Comparison of ENCODE assay signal across 9 mouse cellular contexts in the genomic region with DNA sequence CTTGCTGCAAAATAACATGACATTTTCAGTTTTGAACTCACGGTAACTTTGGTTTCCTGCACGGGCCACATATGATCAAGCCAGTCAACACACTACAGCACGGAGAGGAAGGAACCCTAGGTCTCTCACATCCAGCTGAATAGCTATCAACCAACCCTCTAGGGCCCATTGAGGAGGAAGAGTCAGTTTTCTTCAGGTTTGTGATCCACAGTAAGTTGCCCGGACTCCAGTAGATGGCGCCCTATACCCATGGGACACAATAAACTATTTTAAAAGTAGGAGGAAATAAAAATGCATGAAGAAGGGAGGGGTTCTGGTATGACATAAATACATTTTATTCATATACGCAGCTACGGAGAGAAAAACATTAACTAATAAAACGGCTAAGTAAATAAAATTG. TPM values are rescaled to one million over a fixed set of nuclear protein-coding genes. Genes with fewer than 3 reads are reported as not detected.
DNase-seq lines count a peak whose midpoint lies in the region; TF ChIP-seq lines count a peak whose summit lies in the region.
"Had no signal": no experiment of that assay in that cellular context is flagged by ENCODE, and none has a peak within 500 bp of the region (broad histone marks: within the 10 kb centered on the region; RNA-seq: fewer than 3 reads in every experiment).

No protein-coding gene starts in this region.

- no peaks in the 10 kb centered on the region for H3K27me3 ChIP-seq in heart, adult 2 months (ENCODE audit: control insufficient read depth, insufficient read depth, low read length)
- H3K27me3 ChIP-seq: limb, embryonic 15.5 days had no signal

- no peak overlapping the region for H3K4me3 ChIP-seq in heart, adult 2 months
- H3K4me3 ChIP-seq: limb, embryonic 15.5 days had no signal

- no peak overlapping the region for H3K9ac ChIP-seq in heart, adult 2 months (ENCODE audit: low read depth, low read length)
- H3K9ac ChIP-seq: limb, embryonic 15.5 days had no signal

- no peak for TF ChIP-seq EP300 in heart, adult 2 months (IDR thresholded peaks at IDR 0.05; ENCODE audit: insufficient read depth, low read depth, low read length)

- H3K36me3 ChIP-seq in heart, adult 2 months (ENCODE audit: control insufficient read depth, insufficient read depth, low read length) = no peaks in the 10 kb centered on the region
- H3K36me3 ChIP-seq: limb, embryonic 15.5 days had no signal

- H3K4me1 ChIP-seq in heart, adult 2 months (ENCODE audit: control insufficient read depth, insufficient read depth, low read length) = no peaks in the 10 kb centered on the region
- H3K4me1 ChIP-seq: limb, embryonic 15.5 days had no signal

- no peaks in the 10 kb centered on the region for H3K79me2 ChIP-seq in heart, adult 2 months (replicated peaks; ENCODE audit: control insufficient read depth, insufficient read depth, low read length)

- WGBS in heart, adult 2 months = 43% methylated on average over 8 of the region's 8 CpGs

- TF ChIP-seq POLR2A in heart, adult 2 months (IDR thresholded peaks at IDR 0.05; ENCODE audit: insufficient read depth, low read depth, low read length) = no peak

- peak in 1 of 2 experiments; percentile 24 for DNase-seq in heart, adult 2 months
- DNase-seq in heart, postnatal 25 days (ENCODE audit: low spot score) = no peak
- peak; percentile 30 for DNase-seq in right cerebral cortex, postnatal 4 days
- DNase-seq in right cerebral cortex, adult 18-20 months = no peak
- peak; percentile 3 for DNase-seq in brain, adult 2 months (ENCODE audit: low read depth, low spot score)
- peak; percentile 31 for DNase-seq in kidney, postnatal 14 days
- DNase-seq in natural killer cell, adult 2 months (ENCODE audit: low spot score in 2 of 2) = peak; percentile 2 to 7
- no peak for DNase-seq in neural tube, embryonic 10.5 days (ENCODE audit: extremely low spot score, low spot score)

- TF ChIP-seq CTCF in heart, adult 2 months (IDR thresholded peaks at IDR 0.05) = peak; percentile 77

- intact Hi-C loops in heart, adult 2 months (cut with DNase I) = loop anchor here (2.0 kb wide), 1 partner anchor 72 kb away; no protein-coding TSS in a partner anchor
- intact Hi-C loops in heart, postnatal 25 days (cut with DNase I) = loop anchor here (2.0 kb wide), 1 partner anchor 72 kb away; no protein-coding TSS in a partner anchor

- H3K27ac ChIP-seq in heart, adult 2 months = no peak overlapping the region
- H3K27ac ChIP-seq: limb, embryonic 15.5 days had no signal

RNA-seq across cellular contexts. Expression of a gene that starts 13.6 kb away (rescaled TPM):
- under 1 TPM; 0.21 to 0.55 TPM for total RNA-seq in heart, adult 2 months (2021)
- 0.08 and 0.09 TPM in 2 replicates for polyA plus RNA-seq in heart, adult 2 months (2012; rRNA removed)
- under 1 TPM; 0.28 to 0.47 TPM for total RNA-seq in heart, postnatal 25 days (2021)

RNA-seq across cellular contexts. Expression of a gene that starts 17.7 kb away (rescaled TPM):
- not detected for total RNA-seq in heart, adult 2 months (2021)
- 0.10 and 0.56 TPM in 2 replicates for polyA plus RNA-seq in heart, adult 2 months (2012; rRNA removed)
- total RNA-seq in heart, postnatal 25 days (2021) = not detected
- polyA plus RNA-seq: limb, embryonic 15.5 days had no signal

RNA-seq across cellular contexts. Expression of a gene that starts 55.8 kb away (rescaled TPM):
- total RNA-seq in heart, adult 2 months (2021) = under 1 TPM; 0.30 to 0.65 TPM
- polyA plus RNA-seq in heart, adult 2 months (2012; rRNA removed) = 0.97 and 1.1 TPM in 2 replicates
- total RNA-seq in heart, postnatal 25 days (2021) = 1 to 10 TPM in 1 of 2 experiments, under 1 TPM in 1; 0.88 to 1.1 TPM

Comparison
In these comparisons a context has a peak if more than half of its experiments do, and no peak if none do; other contexts are left out.
1. DNase-seq: peak in right cerebral cortex, postnatal 4 days (single experiment), brain, adult 2 months (single experiment), kidney, postnatal 14 days (single experiment) and natural killer cell, adult 2 months (2 of 2); none in heart, postnatal 25 days (single experiment), right cerebral cortex, adult 18-20 months (single experiment) and neural tube, embryonic 10.5 days (single experiment).